Mouse (Mus musculus): ENCODE measurements around the gene Pard3.

- TF ChIP-seq CTCF (IDR thresholded peaks at IDR 0.05; ENCODE audit: low read depth): no peak
- no peak for TF ChIP-seq EP300 (IDR thresholded peaks at IDR 0.05; ENCODE audit: low read depth)
These were observed 398.8 kb downstream of the Pard3 start for GRCm38 (mm10) chr8:127462378-127462935.
